Mouse (Mus musculus): ENCODE results near the gene Katnbl1.
"Not testable (repeated sequence)": the region's sequence is repeated elsewhere in the genome, so short reads cannot be mapped to it uniquely, and the experiment has no call there.

Gene Katnbl1

DNA sequence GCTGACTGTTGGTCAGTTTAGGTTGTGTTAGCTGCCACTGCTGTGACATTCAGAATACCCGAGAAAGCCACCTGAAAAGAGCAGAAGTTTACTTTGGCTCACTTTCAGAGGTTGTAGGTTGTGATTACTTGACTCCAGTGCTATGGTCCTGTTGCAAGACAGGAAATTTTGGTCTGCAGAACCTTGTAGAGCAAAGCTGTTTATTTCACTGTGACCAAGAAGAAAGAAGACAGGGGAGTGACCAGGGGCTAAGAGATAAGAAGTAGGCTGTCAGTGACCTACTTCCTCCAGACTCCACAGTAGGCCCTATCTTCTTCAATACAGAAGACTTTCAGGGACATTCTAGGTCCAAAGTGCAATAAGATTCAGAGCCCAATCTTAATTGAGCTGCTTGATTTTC is 17.6 kb downstream of the Katnbl1 start:
- DNase-seq, result no peak

- DNase-seq, result no peak
Measured at GRCm38 (mm10) chr2:112407030-112407429, 28.0 kb downstream of the Katnbl1 start.

DNA sequence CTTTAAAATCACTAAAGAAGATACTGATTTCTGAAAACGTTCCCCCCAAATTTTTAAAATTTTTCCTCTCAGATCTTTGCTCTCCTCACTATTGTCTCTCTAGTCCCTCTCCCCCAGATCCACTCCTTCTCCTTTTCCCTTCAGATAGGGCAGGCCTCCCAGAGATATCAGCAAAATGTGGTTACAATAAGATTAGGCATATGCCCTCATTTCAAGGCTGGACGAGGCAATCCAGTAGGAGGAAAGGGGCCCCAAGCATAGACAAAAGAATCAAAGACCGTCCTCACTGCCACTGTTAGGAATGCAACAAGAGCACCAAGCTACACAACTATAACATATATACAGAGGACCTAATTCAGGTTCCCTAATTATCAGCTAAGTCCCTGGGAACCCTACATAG is 46.3 kb downstream of the Katnbl1 start:
- no peak for DNase-seq

GRCm38 (mm10) chr2:112428534-112428933 is 49.5 kb downstream of the Katnbl1 start:
- DNase-seq, result not testable (repeated sequence)

DNA sequence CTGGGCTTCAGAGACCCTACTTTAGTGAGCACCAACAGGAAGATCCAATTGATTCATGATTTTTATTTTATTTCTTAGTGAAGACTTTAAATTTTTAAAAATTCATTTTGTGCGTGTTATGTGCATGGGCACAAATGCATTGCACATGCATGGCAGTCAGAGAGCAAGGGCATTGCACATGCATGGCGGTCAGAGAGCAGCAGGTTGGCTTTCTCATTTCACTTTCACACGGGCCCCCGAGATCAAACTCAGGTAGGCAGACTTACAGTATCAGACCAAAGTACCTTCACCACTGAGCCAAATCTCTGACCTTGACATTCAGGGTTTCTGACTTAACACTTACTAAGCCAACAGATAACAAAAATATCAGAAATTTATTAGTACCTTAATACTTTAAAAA is 50.7 kb downstream of the Katnbl1 start:
- no peak for DNase-seq

DNA sequence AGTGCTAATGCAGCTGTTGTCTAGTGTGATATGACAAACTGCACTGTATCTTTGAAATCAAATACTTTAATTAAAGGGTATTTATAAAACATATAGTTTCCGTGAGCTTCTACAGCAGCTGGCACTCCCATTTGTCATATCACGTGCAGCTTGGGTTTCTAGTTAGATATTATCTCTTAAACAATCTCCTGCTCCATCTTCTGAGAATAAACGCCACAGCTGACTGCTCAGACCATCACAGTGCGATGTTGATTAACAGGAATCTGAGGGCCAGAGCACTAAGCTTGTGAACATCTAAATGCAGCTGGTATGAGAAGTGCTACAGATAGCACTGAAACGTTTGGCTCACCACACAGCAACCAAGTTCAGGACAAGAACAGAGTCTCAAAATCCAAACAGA is 51.4 kb downstream of the Katnbl1 start:
- DNase-seq, result no peak

GRCm38 (mm10) chr2:112432523-112432922 is 53.5 kb downstream of the Katnbl1 start:
- DNase-seq, result no peak

DNA sequence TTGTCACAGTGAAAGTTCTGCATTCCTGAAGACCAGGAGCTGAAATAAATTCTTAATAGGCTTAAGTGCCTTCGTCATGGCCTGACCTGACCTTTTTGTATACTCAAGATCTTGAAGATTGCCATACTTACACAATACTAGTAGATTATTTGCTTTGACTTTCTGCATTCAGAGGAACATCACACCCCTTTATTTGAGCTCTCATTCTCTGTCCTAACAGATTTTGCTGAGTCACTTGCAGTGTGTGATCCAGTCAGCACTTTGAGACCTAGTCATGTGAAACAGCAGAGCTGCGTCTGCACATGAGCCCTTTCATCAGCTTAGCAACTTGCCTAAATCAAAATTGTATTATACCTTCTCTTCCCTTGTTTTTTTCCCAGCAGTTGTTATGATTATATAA is 54.3 kb downstream of the Katnbl1 start:
- no peak for DNase-seq

DNA sequence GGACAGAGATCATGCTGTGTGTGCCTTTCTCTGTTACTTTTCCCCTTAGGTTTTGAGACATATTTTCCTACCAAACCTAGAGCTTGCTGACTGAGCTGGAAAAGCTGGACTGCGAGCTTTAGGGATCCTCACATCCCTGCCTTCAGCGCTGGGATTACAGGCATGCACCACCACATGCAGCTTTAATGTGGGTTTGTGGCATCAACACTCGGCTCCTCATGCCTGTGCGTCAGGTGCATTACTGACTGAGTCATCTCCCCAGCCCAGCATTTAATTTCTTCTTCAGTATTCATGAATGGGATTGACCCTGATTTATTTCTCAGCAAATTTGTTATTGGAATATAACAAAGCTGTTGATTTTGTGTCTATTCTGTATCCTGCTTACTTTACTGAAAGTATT is 57.3 kb downstream of the Katnbl1 start:
- no peak for DNase-seq

DNA sequence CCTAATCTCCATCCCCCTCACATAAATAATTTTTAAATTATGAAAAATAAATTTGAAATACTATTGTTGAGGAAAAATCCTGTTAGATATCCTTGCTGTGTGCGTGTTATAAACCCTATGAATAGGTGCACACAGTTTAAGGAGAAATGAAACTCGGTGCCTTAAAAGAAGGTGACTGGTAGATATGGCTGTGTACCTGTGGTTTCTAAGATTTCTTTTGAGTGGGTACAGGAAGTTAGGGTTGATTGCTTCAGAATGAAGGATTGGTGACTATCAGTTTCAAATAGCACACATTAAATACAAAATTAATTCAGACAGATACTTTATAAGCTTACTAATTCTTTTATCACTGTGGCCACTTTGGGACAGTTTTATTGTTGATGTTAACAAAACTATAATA is 58.6 kb downstream of the Katnbl1 start:
- no peak for DNase-seq

GRCm38 (mm10) chr2:112443491-112443890 is 64.5 kb downstream of the Katnbl1 start:
- no peak for DNase-seq

GRCm38 (mm10) chr2:112445511-112445910 is 66.5 kb downstream of the Katnbl1 start:
- DNase-seq, result no peak

DNA sequence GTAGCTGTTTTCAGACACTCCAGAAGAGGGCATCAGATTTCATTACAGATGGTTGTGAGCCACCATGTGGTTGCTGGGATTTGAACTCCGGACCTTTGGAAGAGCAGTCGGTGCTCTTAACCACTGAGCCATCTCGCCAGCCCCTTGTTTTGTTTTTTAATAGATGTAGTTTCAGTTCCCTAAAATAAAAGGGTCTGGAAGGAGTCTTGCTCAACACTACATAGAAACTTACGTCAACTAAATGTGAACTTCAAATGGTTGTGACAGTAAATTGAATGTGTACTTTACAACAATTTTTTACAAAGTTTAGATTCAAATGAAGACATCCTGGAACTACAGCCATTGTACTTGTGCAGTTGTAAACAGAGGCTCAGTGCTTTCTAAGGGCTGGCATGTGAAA is 69.0 kb downstream of the Katnbl1 start:
- not testable (repeated sequence) for DNase-seq

DNA sequence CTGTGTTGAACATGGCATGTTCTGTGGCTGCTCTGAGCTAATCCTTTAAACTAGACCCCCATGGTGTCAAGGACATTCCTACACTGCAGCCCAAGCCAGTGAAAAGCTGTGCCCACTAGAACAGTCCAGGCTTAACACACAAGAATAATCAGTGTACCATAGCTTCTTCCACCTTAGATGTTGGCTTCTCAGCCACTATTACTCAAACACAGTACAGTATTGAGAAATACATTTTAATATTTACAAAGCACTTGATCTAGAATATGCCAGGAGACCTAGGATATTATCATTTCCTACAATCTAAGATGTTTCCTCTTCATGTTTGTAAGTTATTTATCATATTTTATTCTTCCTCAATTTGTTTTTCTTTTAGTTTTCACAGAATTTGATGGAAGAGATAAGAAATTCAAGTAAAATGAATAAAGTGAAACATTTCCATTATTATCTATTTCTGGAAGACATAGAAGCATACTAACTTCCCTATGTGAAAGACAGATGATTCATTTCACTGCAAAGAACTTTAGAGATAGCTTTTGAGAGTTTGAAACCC is 69.6 kb downstream of the Katnbl1 start:
- DNase-seq, result no peak

GRCm38 (mm10) chr2:112449597-112450296 is 70.7 kb downstream of the Katnbl1 start:
- peak; percentile 18 for DNase-seq

GRCm38 (mm10) chr2:112452513-112452912 is 73.5 kb downstream of the Katnbl1 start:
- DNase-seq, result not testable (repeated sequence)

- DNase-seq, result no peak
Measured at GRCm38 (mm10) chr2:112454125-112454861, 75.3 kb downstream of the Katnbl1 start.

DNA sequence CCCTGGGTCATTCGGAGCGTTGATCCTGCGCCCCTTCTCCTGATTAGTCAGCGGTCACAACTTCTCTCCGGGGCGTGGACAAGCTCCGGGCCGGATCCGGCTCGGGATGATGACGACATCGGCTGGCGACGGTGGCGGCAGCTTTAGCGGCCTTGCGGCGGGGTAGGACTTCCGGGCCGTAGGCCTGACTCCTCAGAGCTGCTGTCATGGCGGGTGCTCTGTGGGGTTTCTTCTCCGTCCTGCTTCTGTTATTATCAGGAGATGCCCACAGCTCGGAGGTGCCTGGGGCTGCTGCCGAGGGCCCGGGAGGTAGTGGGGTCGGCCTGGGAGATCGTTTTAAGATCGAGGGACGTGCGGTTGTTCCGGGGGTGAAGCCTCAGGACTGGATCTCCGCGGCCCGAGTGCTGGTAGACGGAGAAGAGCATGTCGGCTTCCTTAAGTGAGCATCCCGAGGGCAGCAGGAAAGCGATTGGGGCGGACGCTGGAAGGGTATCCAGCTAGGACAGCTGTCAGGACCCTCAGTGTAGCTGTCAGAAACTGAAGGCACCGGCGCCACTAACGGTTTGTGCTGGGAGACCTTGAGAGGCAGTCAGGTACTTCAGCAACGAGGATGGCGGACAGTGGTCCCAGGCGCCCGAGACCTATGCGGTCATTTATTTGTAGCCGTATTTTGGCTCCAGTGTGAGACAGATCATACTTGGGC is 76.0 kb downstream of the Katnbl1 start, which contains the start of gene Emc7:
TSS of gene Emc7 (plus strand) at position 136 of the 703 bp plus-strand sequence.
- peak; percentile 97 for DNase-seq

DNA sequence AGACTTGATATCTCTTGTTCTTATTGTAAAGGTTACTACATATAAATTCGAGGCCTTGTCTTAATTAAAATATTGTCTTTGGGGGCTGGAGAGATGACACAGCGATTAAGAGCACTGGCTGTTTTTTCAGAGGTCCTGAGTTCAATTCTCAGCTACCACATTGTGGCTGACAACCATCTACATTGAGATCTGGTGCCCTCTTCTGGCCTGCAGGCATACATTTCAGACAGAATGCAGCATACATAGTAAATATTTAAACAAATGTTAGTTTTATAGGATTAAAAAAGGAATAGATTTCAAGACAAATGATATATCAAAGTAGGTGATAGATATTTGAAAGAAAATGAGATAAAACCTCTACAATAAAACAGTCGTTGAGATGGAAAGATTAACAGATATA is 81.5 kb downstream of the Katnbl1 start:
- DNase-seq, result no peak

Data from retina, postnatal 1 day (tissue).